Mouse (Mus musculus) gastrocnemius, postnatal 4 days (tissue): ENCODE data around the gene Stim1. TPM values are rescaled to one million over a fixed set of nuclear protein-coding genes. Genes with fewer than 3 reads are reported as not detected.
"Not testable (repeated sequence)": the region's sequence is repeated elsewhere in the genome, so short reads cannot be mapped to it uniquely, and the experiment has no call there.

Experiments
- DNase-seq, 2 experiments: peaks; one replicate each; pipeline ENCODE4 v3.0.0; 2021 to 2022; ENCODE audit warnings: low spot score in 2 of 2, mixed read lengths in 2 of 2
- total RNA-seq, 2 experiments: library from RNA; stranded (reverse); gene quantifications; 2 replicates each; pipeline ENCODE4 v1.2.3; 2021

Stim1 gene
- total RNA-seq, 2 experiments from 2014 or later: 248 to 260 TPM

DNA sequence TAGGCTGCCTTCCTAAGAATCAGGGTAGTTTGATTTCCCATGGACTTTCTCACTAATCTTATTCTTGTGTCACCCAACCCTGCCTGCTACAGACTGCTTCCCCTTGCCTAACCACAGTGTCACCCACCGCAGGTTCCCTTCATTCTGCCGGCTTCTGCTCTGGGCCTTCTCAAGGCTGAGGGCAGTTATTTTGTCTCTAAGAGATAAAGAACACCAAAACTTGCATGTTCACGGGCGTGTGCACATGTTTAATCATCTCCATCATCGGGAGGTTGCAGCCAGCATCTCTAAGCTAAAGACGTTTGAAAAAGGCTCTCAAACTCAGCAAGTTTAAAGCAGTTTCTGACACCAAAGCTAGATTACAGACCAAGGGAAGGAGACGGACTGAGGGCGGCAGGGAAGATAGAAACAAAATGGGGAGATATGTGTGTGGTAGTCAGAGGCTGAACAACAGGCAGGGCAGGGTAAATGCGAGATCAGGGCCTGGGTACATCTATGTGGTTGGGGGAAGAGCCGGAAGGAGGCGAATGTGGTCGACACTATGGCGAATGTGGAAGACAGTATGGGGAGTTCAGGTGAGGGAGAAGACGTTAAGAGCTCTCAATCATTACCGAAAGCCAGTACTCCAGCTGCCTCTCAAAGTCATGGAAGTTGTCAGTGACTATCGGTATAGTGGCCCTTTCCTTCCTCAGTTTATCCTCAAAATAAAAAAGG is 18.8 kb upstream of the Stim1 start:
- no peak for DNase-seq

DNA sequence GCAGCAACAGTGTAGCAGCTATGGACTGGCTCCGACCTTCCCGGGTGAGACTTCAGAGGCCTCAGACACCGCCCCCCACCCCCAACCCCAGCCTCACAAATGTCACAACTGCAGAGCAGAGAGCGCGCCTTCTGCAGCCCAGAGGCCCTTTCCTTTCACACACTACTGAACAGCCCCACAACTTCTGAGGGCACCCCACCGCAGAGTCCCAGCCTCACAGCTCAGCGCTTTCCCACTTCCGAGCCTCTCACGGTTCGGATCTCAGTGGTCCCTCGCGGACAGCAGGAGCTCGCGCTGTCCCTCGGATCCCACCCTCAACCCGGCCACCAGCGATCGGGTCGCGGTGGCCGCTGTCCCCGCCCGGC is 18.1 kb upstream of the Stim1 start:
- peak in 1 of 2 experiments; percentile 24 for DNase-seq

DNA sequence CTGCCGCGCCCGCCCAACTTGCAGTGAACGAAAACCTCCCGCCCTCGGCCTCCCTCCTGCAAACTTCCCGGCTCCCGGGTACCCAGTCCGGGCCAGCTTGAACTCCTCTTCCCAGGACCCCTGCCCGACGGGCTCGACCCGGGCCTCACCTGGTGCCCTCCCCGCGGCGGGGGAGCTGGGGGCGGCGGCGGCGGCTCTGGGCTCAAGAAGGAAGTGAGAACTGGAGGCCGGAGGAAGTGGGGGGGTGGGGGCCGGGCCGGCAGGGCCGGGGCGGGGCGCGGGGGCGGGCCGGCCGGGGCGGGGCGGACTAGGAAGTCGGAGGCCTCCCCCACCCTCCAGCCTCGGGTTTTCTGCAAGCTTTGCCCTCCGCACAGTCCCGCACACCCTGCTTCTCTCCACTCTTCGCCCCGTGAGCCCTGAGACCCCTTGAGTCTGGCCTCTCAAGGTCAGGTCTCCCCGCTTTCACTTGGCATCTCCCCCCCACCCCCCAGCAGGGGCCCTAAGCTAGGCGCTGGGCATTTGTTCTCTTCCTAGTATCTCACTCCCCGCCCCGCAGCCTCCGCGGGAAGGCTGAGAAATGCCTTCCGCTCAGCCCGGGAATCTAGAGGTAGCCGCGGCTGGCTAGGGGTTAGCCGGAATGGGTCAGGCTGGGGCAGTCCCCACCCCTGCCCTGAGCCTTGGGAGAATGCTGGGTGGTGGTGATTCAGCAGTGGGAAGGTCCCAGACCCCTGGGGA is 17.5 kb upstream of the Stim1 start:
- peak; percentile 62 to 80 for DNase-seq

DNA sequence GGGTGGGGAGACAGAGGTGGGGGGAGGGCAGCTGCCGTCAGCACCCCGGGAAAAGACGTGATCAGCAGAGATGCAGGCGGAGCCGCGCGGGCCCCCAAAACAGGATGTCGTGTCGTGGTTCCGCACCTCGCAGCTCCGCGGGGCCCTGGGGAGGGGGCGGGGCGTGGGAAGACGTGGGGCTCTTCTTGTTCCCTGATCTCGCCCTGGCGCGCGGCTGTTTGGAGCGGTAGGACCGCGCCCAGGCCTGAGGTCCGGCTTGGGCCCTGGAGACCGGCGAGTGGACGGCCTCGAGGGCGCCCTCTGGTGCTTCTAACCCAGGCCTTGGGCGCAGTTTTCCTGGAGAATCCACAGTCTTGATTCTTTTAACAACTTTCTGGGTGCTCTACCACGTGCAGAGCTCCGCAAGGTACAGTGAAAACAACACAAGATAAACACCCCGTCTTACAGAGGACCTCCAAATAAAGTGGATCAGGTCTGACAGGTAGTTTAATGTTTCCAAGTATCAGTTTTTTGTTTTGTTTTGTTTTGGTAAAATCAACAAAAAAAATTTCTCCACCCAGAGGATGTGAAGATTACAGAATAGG is 16.9 kb upstream of the Stim1 start:
- DNase-seq: peak; percentile 82 to 91

DNA sequence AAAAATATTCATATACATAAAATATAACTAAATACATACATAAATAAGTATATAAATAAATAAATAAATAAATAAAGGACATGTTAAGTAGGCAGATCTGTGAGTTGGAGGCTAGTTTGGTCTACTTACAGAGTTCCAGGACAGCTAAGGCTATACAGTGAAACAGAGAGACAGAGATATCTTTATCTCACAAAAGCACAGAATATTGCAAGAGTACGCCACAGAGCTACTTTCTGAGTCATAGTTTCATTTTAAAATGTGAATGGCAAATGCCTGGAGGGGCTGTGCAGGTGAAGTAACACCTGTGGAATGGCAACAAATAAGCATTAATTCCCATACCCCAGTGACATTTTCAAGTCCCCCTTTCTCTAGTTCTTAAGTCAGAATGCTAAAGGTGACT is 14.0 kb upstream of the Stim1 start:
- DNase-seq: no peak

DNA sequence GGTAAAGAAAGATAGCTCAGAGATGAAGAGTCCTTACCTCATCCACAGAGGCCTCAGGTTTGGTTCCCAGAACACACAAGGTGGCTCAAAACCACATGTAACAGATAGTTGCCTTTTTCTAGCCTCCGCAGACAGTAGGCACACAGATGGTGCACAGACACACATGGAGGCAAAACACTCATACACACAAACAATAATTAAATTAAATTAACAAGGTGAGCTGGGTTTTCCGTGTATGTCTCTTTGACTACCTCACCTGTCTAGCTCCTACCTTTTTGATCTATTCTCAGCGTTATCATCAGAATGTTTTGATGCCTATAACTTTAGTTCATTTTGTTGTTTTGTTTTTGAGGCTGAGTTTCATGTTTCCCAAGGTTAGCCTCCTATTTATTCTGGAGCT is 11.7 kb upstream of the Stim1 start, which contains the start of gene Rhog:
TSS of gene Rhog (minus strand) at position 101 of the 400 bp plus-strand sequence.
- no peak for DNase-seq

DNA sequence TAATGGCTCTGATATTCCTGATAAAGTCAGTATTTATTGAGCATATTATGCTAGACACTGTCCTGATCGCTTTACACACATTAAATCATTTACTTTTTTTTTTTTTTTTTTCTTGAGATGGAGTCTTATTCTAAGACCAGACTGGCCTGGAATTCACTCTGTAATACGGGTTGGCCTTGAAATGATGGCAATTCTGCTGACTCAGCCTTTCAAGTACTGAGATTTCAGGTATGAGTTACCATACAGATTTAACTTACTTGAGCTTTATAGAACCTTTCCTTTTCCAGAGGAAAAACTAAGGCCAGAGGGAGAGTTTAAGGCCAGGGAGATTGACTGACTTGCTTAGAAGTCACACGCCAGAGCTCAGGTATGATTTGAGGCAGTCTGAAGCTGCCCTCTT is 11.0 kb upstream of the Stim1 start:
- DNase-seq: no peak

DNA sequence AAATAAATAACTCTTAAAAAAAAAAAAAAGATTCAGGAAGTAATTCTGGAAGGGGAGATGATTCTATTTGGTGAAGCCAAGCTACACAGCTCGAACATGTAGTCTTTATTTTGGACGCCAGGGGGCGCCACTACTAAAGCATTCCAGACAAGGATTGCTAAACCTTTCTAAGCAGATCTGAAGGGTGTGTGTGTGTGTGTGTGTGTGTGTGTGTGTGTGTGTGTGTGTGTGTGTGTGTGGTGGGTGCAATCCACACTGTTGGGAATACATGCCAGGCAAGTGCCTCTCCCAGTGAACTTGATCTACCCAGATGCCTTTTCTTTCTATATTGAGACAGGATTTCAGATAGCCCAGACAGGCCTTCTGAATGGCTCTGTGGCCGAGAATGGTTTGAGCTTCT is 9.4 kb upstream of the Stim1 start:
- peak; percentile 64 to 80 for DNase-seq

DNA sequence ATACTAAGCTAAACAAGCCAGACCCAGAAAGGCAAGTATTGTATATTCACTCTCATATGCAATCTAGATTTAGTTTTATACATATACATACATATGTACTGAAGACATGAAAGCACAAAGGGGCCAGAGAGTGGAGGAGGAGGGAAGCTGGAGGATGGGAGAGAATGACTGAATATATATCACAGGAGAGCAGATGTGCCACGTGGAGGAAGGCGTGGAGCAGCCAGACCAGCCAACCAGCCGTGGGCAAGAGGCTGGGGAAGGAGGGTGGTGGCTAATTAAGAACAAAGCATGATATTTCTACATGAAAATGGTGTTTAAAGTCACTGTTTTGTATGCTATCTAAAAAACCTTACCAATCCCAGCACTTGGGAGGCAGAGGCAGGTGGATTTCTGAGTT is 8.9 kb upstream of the Stim1 start:
- no peak for DNase-seq

DNA sequence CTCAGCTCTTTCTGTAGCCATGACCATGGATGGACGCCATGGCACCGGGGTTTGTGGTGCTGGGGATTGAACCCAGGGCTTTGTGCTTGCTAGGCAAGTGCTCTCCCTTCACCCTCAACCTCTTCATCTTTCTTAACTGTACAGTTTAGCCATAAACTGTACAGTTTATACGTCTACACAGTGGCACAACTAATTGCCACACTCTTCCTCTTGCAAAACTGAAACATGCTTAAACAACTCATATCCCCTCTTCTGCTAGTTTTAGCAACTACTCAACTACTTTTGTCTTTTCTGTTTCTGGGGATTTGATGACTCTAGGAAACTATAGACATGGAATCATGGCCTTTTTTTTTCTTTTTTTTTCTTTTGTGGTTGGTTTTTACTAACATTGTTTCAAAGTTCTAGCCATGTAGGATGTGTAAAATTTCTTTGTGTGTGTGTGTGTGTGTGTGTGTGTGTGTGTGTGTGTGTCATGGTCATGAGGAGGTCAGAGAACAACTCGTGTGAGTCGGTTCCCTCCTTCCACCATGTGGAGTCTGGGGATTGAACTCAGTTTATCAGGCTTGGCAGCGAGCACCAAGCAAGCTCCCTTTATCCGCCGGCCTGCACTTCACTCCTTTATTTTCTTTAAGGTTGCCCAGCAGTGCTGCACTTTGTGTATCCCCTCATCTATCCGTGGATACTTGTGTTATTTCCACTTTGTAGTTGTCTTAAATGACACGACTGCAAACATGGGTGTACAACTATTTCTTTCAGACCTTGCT is 7.7 kb upstream of the Stim1 start:
- DNase-seq: no peak

DNA sequence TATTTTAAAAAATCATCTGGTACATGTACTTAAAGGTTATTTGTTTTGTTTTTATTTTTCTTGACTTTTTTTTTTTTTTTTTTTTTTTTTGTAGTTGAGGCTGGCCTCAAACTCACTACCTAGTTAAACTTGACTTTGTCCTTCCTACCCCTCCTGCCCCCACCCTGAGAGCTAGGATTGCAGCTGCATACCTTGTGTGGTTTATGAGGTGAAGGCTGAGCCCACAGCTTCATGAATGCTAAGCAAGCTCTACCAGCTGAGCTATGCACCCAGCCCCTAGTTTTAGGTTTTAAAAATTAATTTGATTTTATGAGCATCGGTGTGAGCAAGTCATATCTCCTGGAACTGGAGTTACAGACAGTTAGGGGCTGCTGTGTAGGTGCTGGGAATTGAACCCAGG is 7.1 kb upstream of the Stim1 start:
- DNase-seq: no peak

DNA sequence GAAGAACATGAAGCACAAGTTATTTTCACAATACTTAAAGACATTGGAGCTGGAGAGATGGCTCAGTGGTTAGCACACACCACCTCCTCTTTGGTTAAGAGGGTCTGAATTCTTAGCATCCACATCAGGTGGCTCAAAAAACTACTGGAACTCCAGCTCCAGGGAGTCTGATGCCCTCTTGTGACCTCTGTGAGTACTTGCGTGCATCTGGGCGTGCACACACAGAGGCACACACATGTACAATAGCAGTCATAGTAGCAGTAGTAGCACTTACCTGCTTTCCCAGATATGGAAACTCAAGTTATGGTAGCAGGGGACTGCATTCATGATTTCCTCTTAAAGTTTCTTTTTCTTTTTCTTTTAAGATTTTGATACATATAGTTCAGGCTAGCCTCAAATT is 4.6 kb upstream of the Stim1 start:
- DNase-seq: no peak

DNA sequence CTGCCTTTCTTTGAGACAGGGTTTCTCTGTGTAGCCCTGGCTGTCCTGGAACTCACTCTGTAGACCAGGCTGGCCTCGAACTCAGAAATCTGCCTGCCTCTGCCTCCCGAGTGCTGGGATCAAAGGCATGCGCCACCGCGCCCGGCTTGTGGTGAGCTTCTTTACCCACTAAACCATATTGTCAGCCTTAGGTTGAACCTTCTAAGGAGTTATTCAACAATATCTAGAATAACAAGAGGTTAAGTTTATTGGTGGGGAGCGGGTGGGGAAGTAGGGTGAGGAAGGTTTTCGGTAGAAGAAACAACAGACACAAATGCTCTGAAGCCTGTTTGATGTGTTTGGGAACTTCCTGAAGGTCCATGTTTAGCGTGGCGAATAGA is 1.6 kb upstream of the Stim1 start:
- not testable (repeated sequence) for DNase-seq

DNA sequence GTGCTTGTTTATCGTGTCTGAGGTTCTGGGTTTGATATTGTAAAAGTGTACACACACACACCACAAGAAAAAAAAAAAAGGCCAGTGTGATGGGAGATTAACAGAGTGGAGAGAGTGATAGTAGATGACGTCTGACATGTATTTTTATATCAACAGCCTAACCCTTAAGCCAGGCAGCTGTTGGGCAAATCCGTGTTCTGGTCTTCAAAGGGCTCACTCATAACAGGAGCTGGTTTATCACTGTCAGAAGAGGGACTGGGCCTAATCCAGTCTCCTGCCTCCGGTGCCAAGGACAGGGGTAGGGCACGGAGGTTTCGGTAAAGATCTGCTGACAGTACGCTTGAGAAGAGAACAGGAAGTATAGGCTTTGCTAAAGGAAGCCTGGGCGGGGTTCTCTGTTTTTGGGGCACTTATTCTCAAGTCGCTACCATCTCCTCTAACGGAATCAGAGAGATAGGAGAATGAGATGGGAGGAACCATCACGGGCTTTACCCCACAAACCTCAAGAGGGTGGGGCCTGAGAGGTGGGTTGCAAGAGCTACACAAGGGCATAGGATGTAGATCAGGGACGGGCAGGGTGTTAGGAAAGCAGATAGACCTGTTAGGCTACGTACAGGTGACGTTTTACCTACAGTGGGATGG is 1.1 kb upstream of the Stim1 start:
- peak in 1 of 2 experiments; percentile 21 for DNase-seq

DNA sequence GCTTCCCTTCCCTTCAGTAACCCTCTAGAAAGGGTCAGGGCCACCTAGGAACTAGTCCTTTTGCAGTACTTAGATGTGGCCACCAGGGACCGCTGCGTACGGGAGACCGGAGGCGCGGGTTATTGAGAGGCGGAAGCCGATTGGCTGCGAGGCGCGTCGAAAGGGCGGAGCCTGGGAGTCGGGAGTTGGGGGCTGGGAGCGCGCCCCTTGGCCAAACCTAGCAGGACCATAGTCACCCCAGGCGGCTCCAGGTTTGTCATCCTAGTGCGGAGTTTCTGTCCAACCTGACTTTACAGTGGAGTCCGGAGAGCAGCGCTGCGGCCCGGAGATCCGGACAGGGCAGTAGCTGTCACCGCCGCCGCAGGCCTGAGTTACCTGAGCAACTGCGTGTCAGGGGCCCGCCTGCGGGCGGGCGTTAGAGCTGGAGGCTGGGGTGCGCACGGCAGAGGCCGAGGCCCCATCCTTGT is 460 bp upstream of the Stim1 start:
- DNase-seq: peak; percentile 91 to 97

DNA sequence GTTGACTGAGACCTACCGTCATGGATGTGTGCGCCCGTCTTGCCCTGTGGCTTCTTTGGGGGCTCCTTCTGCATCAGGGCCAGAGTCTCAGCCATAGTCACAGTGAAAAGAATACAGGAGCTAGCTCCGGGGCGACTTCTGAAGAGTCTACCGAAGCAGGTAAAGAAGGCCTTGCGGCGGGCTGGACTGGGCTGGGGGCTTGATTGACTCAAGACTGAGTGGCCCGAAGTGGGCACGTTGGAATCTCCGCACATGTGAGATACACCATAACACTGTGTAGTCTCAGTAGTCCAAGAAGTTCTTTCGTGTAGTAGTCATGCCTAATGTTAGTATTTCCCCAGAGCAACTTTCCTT is 766 bp downstream of the Stim1 start:
- DNase-seq: no peak

DNA sequence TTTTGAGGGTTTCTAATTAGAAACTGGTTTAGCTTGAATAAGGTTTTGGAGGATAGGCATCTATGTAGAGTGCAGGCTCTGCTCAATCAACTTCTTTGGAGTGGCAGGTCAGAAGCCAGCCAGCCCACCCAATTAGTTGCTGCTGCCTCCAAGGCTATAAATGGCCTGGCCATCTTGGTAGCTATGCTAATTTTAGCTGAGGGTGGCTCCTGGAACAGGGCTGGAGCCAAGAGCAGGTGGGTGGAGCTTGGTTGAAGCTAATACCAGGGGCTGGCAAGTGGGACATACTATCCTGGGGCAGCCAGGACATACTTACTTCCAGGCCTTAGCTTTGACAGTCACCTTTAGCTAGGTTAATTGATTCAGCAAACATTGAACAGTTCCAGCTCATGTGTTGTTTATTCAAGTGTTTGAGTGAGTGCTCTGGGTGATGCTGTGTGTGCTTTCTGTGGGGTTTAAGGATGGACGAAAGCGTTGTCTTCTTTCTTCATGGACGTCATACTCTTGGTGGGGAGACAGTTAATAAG is 4.9 kb downstream of the Stim1 start:
- peak in 1 of 2 experiments; percentile 11 for DNase-seq

DNA sequence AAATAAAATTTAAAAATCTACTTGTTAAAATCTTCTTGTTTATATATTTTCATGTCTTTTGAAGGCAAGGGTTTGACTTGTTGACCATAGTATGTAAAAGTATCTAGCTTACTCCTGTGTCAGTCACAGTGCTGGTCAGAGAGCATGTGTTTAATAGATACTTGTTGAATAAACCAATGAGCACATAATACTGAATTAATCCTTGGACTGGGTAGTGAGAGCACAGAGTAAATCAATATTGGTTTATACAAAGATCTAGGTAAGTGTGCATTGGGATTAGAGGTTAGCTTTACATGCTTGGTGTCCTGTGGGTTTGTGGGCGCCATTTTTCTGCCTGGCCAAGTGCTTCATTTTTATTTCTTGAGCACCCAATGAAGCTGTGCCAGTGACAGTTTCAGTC is 13.8 kb downstream of the Stim1 start:
- DNase-seq: no peak

DNA sequence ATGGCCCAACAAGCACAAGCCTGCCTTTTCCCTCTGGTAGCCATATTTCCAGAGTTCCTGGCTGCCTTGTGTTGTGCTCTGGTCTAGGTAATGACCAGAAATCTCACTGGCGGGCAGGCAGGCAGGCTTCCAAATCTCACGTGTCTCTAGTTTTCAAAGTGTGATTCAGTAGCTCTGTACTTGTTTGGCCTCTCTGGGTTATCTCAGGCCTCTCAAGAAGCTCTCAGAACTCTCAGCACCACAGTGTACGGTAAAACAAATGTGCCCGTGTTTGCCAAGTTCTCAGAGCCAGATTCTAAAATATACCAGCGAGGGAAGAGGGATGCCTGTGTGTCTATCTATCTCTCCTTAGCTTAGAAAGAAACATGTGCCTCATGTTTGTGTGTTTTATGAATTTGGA is 14.7 kb downstream of the Stim1 start:
- DNase-seq: no peak

DNA sequence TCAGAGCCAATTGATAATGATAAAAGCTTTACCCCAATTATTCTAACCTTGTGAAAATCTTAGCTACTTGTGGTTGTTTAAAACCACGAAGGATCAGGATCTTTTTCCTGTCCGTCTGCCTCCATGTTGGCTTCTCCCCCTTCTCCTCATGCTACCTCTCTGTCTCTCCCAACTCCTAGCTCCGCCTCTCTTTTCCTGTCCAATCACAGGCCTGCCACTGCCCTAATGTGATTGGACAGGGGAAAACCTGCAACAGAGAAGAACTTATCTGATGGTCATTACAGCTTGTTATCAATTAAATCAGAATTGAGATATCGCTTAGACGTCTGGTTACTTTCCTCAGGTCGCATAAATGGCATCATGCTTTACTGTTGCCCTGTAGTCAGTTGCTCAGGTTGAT is 21.9 kb downstream of the Stim1 start:
- no peak for DNase-seq

DNA sequence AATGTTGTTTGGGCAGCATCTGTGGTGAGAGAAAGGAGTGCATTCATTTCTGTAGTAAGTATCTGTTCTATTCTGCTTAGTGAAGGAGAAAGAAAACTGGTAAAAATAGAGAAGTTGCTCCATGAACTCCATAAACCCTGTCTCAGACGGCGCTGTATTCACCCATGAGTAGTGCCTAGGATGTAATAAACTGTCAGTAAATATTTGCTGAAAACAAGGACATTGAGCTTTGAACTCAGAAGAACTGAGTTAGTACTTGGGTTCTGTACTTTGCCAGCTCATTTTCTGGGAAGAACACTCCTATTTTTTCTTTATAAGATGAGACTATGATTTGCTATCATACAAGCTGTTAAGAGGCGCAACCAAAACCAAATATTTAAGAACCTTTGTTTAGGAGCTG is 24.6 kb downstream of the Stim1 start:
- DNase-seq: no peak
